Mouse (Mus musculus) heart, embryonic 16.5 days (tissue): Measurements from ENCODE around the gene Atg16l2. TPM values are rescaled to one million over a fixed set of nuclear protein-coding genes. Genes with fewer than 3 reads are reported as not detected.

Source experiments
- ATAC-seq: fragments of 200-750 bp; cut with Nextera tagmentation; replicated peaks from 2 replicates; pipeline ENCODE4 v1.8.0; 2017; ENCODE audit warnings: moderate number of reproducible peaks; ENCODE audit not compliant: insufficient read depth, low FRiP score; ENCODE audit errors: extremely low read depth
- H3K27ac ChIP-seq: fragments of 300-500 bp; sonication (generic); 2 replicates; pipeline ENCODE4 v1.5.1; 2014; ENCODE audit warnings: mild to moderate bottlenecking, low read length, control low read depth, moderate library complexity
- H3K27me3 ChIP-seq: fragments of 300-500 bp; sonication (generic); 2 replicates; pipeline ENCODE4 v1.6.1; 2014; ENCODE audit warnings: low read length, mixed read lengths; ENCODE audit not compliant: control insufficient read depth, insufficient read depth
- H3K36me3 ChIP-seq: fragments of 300-500 bp; sonication (generic); 2 replicates; pipeline ENCODE4 v1.6.1; 2014; ENCODE audit not compliant: control insufficient read depth, insufficient read depth
- H3K4me1 ChIP-seq: fragments of 300-500 bp; sonication (generic); 2 replicates; pipeline ENCODE4 v1.6.1; 2014; ENCODE audit warnings: low read length, mixed read lengths; ENCODE audit not compliant: control insufficient read depth, insufficient read depth
- H3K4me2 ChIP-seq: fragments of 300-500 bp; sonication (generic); 2 replicates; pipeline ENCODE4 v1.6.1; 2014; ENCODE audit warnings: low read depth, mild to moderate bottlenecking, control low read depth, low read length
- H3K4me3 ChIP-seq: fragments of 300-500 bp; sonication (generic); 2 replicates; pipeline ENCODE4 v1.5.1; 2014; ENCODE audit warnings: mild to moderate bottlenecking, control low read depth, low read length
- H3K9ac ChIP-seq: fragments of 300-500 bp; sonication (generic); 2 replicates; pipeline ENCODE4 v1.6.1; 2014; ENCODE audit warnings: low read length, control low read depth
- H3K9me3 ChIP-seq: fragments of 300-500 bp; sonication (generic); replicated peaks from 2 replicates; pipeline ENCODE4 v1.6.1; 2016; ENCODE audit warnings: low read length; ENCODE audit not compliant: control insufficient read depth
- WGBS: fragments of 180-500 bp; shearing (Covaris S2); extraction: QIAGEN DNeasy Blood & Tissue Kit; methylation state at CpG from one replicate; pipeline ENCODE4 v1.1.7; 2014; 5-methylcytosine and 5-hydroxymethylcytosine counted together
- polyA plus RNA-seq: library from polyadenylated mRNA; unstranded; fragments of >200 nt; fragmentation: Nextera tagmentation; extraction: Ambion mirVana; gene quantifications from 2 replicates; pipeline ENCODE4 v1.2.1, GENCODE M21; 2015

Atg16l2 gene
- polyA plus RNA-seq, 1 experiment from 2014 or later, result 35.1 TPM

GRCm38 (mm10) chr7:101316591-101317001 is 14.5 kb upstream of the Atg16l2 start:
- ATAC-seq, result no peak
- 46% methylated on average over 6 of the region's 6 CpGs for WGBS
- no peak overlapping the region for H3K4me2 ChIP-seq

GRCm38 (mm10) chr7:101315699-101316098 is 13.6 kb upstream of the Atg16l2 start:
- no peak overlapping the region for H3K27ac ChIP-seq
- H3K4me1 ChIP-seq, result peaks cover 33% of the 10 kb centered on the region
- no peak for ATAC-seq
- no peak overlapping the region for H3K4me3 ChIP-seq
- no peaks in the 10 kb centered on the region for H3K27me3 ChIP-seq
- H3K36me3 ChIP-seq, result no peaks in the 10 kb centered on the region
- no peak overlapping the region for H3K9ac ChIP-seq
- no peaks in the 10 kb centered on the region for H3K9me3 ChIP-seq
- no peak overlapping the region for H3K4me2 ChIP-seq

More at GRCm38 (mm10) chr7:101316591-101317001, 14.5 kb upstream of the Atg16l2 start:
- H3K9me3 ChIP-seq, result no peaks in the 10 kb centered on the region
- no peaks in the 10 kb centered on the region for H3K36me3 ChIP-seq
- no peak overlapping the region for H3K4me3 ChIP-seq
- H3K9ac ChIP-seq, result no peak overlapping the region
- no peaks in the 10 kb centered on the region for H3K27me3 ChIP-seq
- H3K27ac ChIP-seq, result no peak overlapping the region
- peaks cover 30% of the 10 kb centered on the region for H3K4me1 ChIP-seq

DNA sequence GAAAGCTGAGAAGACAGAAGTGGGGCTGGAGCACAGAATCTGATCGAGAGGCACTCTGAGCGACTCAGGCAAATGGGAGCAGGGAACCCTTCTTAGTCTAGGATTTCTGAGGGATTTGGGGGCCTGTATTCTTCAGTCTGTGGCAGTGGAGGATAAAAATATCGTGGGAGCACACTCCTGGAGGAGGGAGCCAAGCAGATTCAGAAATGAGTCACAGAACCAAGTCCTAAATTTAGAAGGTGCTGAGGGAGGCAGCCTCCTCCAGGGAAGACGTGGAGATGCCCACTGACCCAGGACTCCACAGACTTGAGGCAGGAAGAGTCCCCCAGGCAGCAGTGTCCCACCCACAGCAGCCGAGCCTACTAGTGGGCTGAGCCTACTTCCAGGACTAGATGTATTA is 12.3 kb upstream of the Atg16l2 start:
- H3K4me3 ChIP-seq, result no peak overlapping the region
- no peak for ATAC-seq
- 39% methylated on average over 5 of the region's 5 CpGs for WGBS
- no peak overlapping the region for H3K27ac ChIP-seq
- no peaks in the 10 kb centered on the region for H3K36me3 ChIP-seq
- H3K9me3 ChIP-seq, result no peaks in the 10 kb centered on the region
- H3K9ac ChIP-seq, result peak overlapping the region; percentile 38
- peaks cover 31% of the 10 kb centered on the region for H3K4me1 ChIP-seq
- no peak overlapping the region for H3K4me2 ChIP-seq
- H3K27me3 ChIP-seq, result no peaks in the 10 kb centered on the region

GRCm38 (mm10) chr7:101313033-101313432 is 11.0 kb upstream of the Atg16l2 start:
- Histone ChIP-seq H3K4me3 (no peak overlapping the region), H3K27me3 (no peaks in the 10 kb centered on the region), H3K4me2 (no peak overlapping the region), H3K9ac (no peak overlapping the region), H3K4me1 (peaks cover 20% of the 10 kb centered on the region), H3K36me3 (no peaks in the 10 kb centered on the region), H3K9me3 (no peaks in the 10 kb centered on the region), H3K27ac (no peak overlapping the region)
- 74% methylated on average over 3 of the region's 3 CpGs for WGBS
- no peak for ATAC-seq

GRCm38 (mm10) chr7:101311061-101311460 is 9.0 kb upstream of the Atg16l2 start:
- Histone ChIP-seq H3K9me3 (no peaks in the 10 kb centered on the region), H3K4me2 (peak overlapping the region; percentile 60), H3K27me3 (no peaks in the 10 kb centered on the region), H3K9ac (peak overlapping the region; percentile 51), H3K4me1 (peaks cover 17% of the 10 kb centered on the region), H3K36me3 (no peaks in the 10 kb centered on the region), H3K27ac (peak overlapping the region; percentile 70), H3K4me3 (peak overlapping the region; percentile 65)
- WGBS, result 17% methylated on average over 2 of the region's 2 CpGs
- ATAC-seq, result no peak

DNA sequence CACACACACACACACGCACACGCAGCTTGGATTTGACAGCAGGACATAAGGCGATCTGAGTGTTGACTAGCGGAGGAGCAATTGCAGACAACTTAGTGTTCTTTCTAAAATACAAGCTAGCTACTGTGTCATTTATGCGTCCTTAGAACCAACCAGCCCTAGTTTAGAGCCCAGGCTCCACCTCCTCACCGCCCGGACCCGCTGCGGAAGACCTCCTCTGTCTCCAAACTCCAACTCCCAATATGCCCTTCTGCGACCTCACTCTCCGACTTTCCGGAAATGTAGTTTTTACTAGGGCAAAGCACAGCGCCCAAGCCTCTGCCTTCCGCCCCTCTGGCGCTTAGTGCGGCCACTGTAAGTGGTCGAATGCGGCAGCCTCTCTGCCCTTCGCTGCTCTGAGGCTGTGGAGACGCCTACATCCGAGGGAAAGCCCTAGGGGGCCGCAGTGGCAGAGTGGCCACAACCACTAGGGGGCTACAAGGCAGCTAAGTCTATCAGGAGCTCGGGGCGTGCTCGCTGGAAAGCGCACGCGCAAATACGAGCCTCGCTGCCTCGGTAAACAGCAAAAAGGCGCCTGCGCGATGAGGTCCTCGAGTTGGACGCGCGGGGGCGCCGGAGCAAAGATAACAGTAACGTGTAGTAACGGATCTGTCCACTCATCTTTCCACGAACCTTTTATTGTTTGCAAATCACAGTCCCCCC is 8.4 kb upstream of the Atg16l2 start:
- peak; percentile 94 for ATAC-seq
- peak overlapping the region; percentile 65 for H3K4me3 ChIP-seq

GRCm38 (mm10) chr7:101309985-101310326 is 7.9 kb upstream of the Atg16l2 start:
- H3K36me3 ChIP-seq, result no peaks in the 10 kb centered on the region
- peak overlapping the region; percentile 99 for H3K27ac ChIP-seq
- no peak for ATAC-seq
- WGBS, result 35% methylated on average over 5 of the region's 5 CpGs
- H3K9ac ChIP-seq, result peak overlapping the region; percentile 87
- H3K4me1 ChIP-seq, result peaks cover 17% of the 10 kb centered on the region
- H3K27me3 ChIP-seq, result no peaks in the 10 kb centered on the region
- peak overlapping the region; percentile 65 for H3K4me3 ChIP-seq
- peak overlapping the region; percentile 68 for H3K4me2 ChIP-seq
- H3K9me3 ChIP-seq, result no peaks in the 10 kb centered on the region

More for the DNA sequence above, 8.4 kb upstream of the Atg16l2 start:
- Histone ChIP-seq H3K4me2 (peak overlapping the region; percentile 68), H3K27ac (peak overlapping the region; percentile 99), H3K9ac (peak overlapping the region; percentile 87), H3K4me1 (peaks cover 17% of the 10 kb centered on the region), H3K9me3 (no peaks in the 10 kb centered on the region), H3K27me3 (no peaks in the 10 kb centered on the region), H3K36me3 (no peaks in the 10 kb centered on the region)
- WGBS, result under 1% methylated on average over 43 of the region's 43 CpGs

GRCm38 (mm10) chr7:101306841-101307240 is 4.8 kb upstream of the Atg16l2 start:
- WGBS, result 24% methylated on average over 2 of the region's 2 CpGs
- no peak overlapping the region for H3K9ac ChIP-seq
- peaks cover 12% of the 10 kb centered on the region for H3K4me1 ChIP-seq
- ATAC-seq, result no peak
- no peaks in the 10 kb centered on the region for H3K36me3 ChIP-seq
- no peaks in the 10 kb centered on the region for H3K27me3 ChIP-seq
- no peak overlapping the region for H3K27ac ChIP-seq
- no peaks in the 10 kb centered on the region for H3K9me3 ChIP-seq
- H3K4me3 ChIP-seq, result no peak overlapping the region
- H3K4me2 ChIP-seq, result no peak overlapping the region

DNA sequence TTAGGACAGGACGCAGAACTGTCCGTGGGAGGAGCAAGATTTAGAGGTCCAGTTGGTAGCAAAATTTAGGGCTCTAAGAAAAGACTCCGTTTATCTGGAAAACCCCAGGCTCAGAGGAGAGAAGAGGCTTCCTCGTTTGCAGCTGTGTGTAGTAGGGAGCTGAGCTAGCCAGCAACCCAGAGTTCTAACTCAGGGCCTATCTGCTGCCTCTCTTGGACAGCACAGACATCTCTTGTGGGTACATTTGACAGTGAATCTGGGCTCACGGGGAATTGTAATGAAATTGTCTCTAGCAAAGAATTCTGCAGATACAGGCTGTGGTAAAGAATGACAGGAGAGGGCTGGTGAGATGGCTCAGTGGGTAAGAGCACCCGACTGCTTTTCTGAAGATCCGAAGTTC is 640 bp upstream of the Atg16l2 start:
- Histone ChIP-seq H3K9ac (peak overlapping the region; percentile 83), H3K4me3 (peak overlapping the region; percentile 75), H3K4me1 (peaks cover 15% of the 10 kb centered on the region), H3K4me2 (peak overlapping the region; percentile 75), H3K9me3 (no peaks in the 10 kb centered on the region), H3K27ac (peak overlapping the region; percentile 84), H3K36me3 (no peaks in the 10 kb centered on the region), H3K27me3 (no peaks in the 10 kb centered on the region)
- 31% methylated on average over 7 of the region's 7 CpGs for WGBS
- no peak for ATAC-seq
